Mouse (Mus musculus) hindbrain, embryonic 14.5 days (tissue): ENCODE data around the gene Unc13c. TPM values are rescaled to one million over a fixed set of nuclear protein-coding genes. Genes with fewer than 3 reads are reported as not detected.

Experiments used
- ATAC-seq: fragments of 200-750 bp; cut with Nextera tagmentation; 2 replicates; pipeline ENCODE4 v1.8.0; 2017; ENCODE audit warnings: moderate number of reproducible peaks, mild to moderate bottlenecking, moderate TSS enrichment, moderate library complexity; ENCODE audit not compliant: low FRiP score
- DNase-seq: peaks from one replicate; pipeline ENCODE4 v3.0.0-alpha.2; 2015; ENCODE audit warnings: low spot score
- H3K27ac ChIP-seq: fragments of 300-500 bp; sonication (generic); 2 replicates; pipeline ENCODE4 v1.5.1; 2014; ENCODE audit warnings: mild to moderate bottlenecking, moderate library complexity
- H3K27me3 ChIP-seq: fragments of 300-500 bp; sonication (generic); 2 replicates; pipeline ENCODE4 v1.6.1; 2014; ENCODE audit warnings: mild to moderate bottlenecking, low read length, mixed read lengths; ENCODE audit not compliant: control insufficient read depth, insufficient read depth
- H3K36me3 ChIP-seq: fragments of 300-500 bp; sonication (generic); replicated peaks from 2 replicates; pipeline ENCODE4 v1.6.1; 2014; ENCODE audit not compliant: control insufficient read depth, insufficient read depth
- H3K4me1 ChIP-seq: fragments of 300-500 bp; sonication (generic); replicated peaks from 2 replicates; pipeline ENCODE4 v1.6.1; 2014; ENCODE audit warnings: antibody characterized with exemption, low read length, mixed read lengths; ENCODE audit not compliant: control insufficient read depth, insufficient read depth
- H3K4me2 ChIP-seq: fragments of 300-500 bp; sonication (generic); replicated peaks from 2 replicates; pipeline ENCODE4 v1.6.1; 2014; ENCODE audit warnings: mild to moderate bottlenecking, moderate library complexity
- H3K4me3 ChIP-seq: fragments of 300-500 bp; sonication (generic); replicated peaks from 2 replicates; pipeline ENCODE4 v1.5.1; 2014; ENCODE audit warnings: mild to moderate bottlenecking, low read length
- H3K9ac ChIP-seq: fragments of 300-500 bp; sonication (generic); 2 replicates; pipeline ENCODE4 v1.6.1; 2014
- H3K9me3 ChIP-seq: fragments of 300-500 bp; sonication (generic); 2 replicates; pipeline ENCODE4 v1.6.1; 2016; ENCODE audit warnings: low read length; ENCODE audit not compliant: control insufficient read depth
- WGBS: fragments of 180-500 bp; shearing (Covaris S2); extraction: QIAGEN DNeasy Blood & Tissue Kit; methylation state at CpG from one replicate; pipeline ENCODE4 v1.1.7; 2014; 5-methylcytosine and 5-hydroxymethylcytosine counted together
- polyA plus RNA-seq: library from polyadenylated mRNA; unstranded; fragments of >200 nt; fragmentation: Nextera tagmentation; extraction: Ambion mirVana; gene quantifications from 2 replicates; pipeline ENCODE4 v1.2.1, GENCODE M21; 2014

The Unc13c gene
- polyA plus RNA-seq, 1 experiment from 2014 or later: 6.7 TPM

DNA sequence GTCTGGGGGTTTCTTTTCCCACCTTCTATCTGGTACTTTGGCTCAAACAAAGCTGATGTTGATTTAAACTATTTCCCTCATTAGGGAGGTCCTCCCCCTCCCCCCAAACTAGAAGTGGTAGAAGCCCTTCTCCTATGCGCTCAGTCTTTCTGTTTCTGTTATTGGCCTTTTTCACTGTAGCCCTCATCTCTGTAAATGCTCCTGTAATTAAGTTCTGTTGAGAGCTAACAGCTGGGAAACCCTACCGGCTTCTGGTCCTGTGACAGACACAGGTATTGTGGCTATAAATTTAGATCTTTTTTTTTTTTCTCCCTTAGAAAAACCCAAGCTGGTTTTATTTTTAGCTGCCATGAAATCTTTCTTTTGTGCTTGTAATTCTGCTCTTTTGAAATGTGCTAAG lies 536.8 kb downstream of the Unc13c start:
- Histone ChIP-seq H3K4me3 (no peak overlapping the region), H3K4me2 (no peak overlapping the region), H3K4me1 (no peaks in the 10 kb centered on the region), H3K9ac (no peak overlapping the region), H3K36me3 (no peaks in the 10 kb centered on the region), H3K9me3 (no peaks in the 10 kb centered on the region), H3K27me3 (no peaks in the 10 kb centered on the region), H3K27ac (peak overlapping the region; percentile 38; the same call in 1 of the 2 replicates)
- WGBS: 69% methylated on average over 2 of the region's 2 CpGs
- DNase-seq (no peak), ATAC-seq (no peak)

Other genes starting within 250 kb of the Unc13c start
- gene Wdr72, start 141.4 kb upstream of the Unc13c start, polyA plus RNA-seq: 0.77 and 0.96 TPM in 2 replicates